Mouse (Mus musculus) neutrophil, adult 5-6 weeks (primary cell): ENCODE results near the gene Trpm3. TPM values are rescaled to one million over a fixed set of nuclear protein-coding genes. Genes with fewer than 3 reads are reported as not detected.
"Not testable (repeated sequence)": the region's sequence is repeated elsewhere in the genome, so short reads cannot be mapped to it uniquely, and the experiment has no call there.

Experiments
- ATAC-seq: fragments of 151-379, 151-347 bp; 2 replicates; pipeline ENCODE4 v1.8.0; 2017; ENCODE audit warnings: mild to moderate bottlenecking, moderate TSS enrichment; ENCODE audit not compliant: insufficient number of reproducible peaks, poor library complexity, low FRiP score, severe bottlenecking; ENCODE audit errors: extremely low read depth
- total RNA-seq: library from RNA; stranded (forward); fragments of 200-1000 nt; gene quantifications from 2 replicates; pipeline ENCODE4 v1.2.3, GENCODE M21; 2017

Trpm3 gene
- total RNA-seq, 1 experiment from 2014 or later: not detected

- no peak for ATAC-seq
These were observed 839.9 kb downstream of the Trpm3 start for GRCm38 (mm10) chr19:22978763-22979162.

- no peak for ATAC-seq
These were observed 840.3 kb downstream of the Trpm3 start for GRCm38 (mm10) chr19:22979191-22979590.

DNA sequence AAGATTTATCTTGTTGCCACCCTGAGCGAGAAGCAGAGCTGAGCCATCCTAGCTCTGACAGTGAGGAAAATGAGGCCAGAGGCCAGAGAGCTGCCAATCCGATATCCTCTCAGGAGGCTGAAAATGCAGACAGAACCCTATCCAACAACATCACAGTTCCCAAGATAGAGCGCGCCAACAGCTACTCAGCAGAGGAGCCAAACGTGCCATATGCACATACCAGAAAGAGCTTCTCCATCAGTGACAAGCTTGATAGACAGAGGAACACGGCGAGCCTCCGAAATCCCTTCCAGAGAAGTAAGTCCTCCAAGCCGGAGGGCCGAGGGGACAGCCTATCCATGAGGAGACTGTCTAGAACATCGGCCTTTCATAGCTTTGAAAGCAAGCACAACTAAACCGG lies 849.1 kb downstream of the Trpm3 start:
- no peak for ATAC-seq

DNA sequence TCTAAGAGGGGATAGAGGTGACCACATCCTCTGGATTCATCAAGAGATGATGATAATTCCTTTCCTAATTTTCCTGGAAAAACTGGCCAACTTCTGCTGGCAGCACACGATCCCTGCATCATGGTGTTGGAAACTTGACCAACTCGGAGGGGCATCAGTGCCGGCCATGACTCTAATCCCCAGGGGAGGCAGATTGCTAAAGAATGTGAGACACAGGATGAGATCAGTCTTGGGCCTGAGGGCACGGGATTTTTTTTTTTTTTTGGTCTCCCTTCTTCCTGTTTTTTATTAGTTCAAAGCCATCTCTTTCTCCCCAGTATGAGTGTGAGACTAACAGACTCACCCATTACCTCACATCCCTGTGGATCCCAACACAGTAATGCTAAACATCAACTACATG lies 855.1 kb downstream of the Trpm3 start:
- ATAC-seq: no peak

DNA sequence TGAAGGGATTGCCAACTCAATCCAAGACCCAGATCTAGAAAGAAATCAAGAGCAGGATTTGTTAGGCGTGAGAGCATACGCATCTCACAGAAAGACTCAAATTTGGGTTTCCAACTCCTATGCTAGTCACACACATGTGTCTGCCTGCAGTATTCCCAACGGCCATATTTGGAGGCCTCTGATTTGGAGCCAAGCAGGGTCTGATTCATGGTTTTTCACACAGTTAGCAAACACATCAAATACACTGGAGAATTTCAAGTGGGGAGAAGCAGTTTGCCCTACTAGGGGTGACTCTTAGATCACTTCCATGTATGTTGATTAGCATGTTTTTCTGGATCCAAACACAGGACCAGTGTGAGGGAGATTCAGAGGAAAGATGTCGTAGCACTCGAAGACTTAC lies 855.7 kb downstream of the Trpm3 start:
- ATAC-seq: no peak

- ATAC-seq: no peak
These were observed 861.4 kb downstream of the Trpm3 start for GRCm38 (mm10) chr19:23000293-23000692.

DNA sequence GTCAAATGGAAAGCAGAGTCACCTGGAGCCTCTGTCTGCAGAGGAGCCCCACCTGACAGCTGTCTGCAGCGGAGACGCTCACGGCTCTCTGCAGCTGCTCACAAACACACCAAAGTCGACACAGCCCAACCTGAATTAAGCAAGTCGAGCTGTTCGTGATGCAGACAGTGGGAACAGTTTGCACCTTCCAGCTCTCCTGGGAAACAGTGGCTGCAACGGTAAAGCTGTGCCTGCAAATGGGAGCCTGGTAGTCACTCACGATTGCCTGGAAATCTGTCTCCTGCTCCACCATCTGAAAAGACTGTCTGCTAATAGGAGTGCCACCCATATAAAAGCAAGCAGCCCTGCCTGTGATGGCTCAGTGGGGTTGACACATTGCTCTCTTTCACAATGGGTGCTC lies 865.0 kb downstream of the Trpm3 start:
- ATAC-seq: no peak

- no peak for ATAC-seq
These were observed 867.0 kb downstream of the Trpm3 start for GRCm38 (mm10) chr19:23005851-23006250.

DNA sequence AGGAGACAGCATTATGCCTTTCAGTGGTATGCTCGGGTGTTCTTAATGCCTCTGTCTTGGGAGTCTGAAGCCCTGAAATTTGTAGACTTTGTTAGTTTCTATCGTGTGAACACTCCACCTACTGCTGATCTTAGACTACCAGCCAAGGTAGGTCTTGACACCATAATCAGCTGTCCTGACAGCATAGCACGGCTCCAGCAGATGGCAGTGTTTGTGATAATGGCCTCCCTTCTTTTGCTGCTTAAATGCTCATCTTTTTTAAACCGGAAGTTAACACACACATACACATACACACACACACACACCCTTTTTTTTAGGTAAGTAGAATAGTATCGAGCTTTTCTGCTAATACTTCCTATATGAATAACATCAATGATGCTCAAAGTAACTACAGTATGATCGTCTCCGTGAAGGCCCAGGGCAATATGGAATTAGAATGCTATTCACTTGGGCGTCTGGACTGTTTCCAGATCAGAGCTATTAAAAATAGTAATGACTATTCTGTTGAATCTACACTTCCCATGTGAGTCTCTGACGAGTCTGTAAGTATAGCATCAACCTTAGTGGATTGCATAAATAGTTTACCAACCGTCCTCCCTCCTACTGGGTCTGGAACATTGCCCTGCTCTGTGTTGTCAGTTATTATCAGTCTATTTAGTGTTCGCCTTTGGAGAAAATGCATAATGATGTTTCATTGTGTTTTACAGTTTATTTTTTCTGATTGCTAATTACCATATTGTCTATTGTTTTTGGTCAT lies 867.8 kb downstream of the Trpm3 start:
- no peak for ATAC-seq

DNA sequence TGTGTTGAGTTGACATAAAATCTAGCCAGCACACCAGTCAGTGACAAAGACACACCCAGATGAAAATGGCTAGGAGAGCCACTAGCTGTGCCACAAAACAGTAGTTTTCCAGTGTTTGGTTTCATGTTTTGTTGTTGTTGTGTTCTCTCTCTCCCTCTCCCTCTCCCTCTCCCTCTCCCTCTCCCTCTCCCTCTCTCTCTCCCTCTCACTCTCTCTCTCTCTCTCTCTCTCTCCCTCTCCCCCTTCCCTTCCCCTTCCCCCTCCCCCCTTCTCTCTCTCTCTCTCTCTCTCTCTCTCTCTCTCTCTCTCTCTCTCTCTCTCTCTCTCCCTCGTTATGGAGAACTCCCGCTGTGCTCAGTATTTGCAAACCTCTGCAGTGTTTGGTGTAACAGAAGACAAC lies 874.8 kb downstream of the Trpm3 start:
- no peak for ATAC-seq

DNA sequence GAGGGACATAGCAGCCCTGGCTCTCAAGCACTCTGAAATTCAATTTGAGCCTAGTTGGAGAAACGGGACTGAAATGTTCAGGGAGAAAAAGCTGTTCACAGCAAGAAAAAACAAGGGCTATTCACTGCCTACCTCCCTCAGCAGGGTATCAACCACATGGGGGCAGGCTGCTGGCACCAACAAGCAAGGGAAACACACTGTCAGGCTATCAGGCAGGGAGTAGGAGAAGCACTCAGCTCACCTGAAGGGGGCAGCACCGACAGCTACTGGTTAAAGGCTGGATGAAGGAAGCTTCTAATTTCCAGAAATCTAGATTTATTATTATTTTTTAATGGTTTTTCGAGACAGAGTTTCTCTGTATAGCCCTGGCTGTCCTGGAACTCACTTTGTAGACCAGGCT lies 876.7 kb downstream of the Trpm3 start:
- no peak for ATAC-seq

- ATAC-seq: no peak
These were observed 879.4 kb downstream of the Trpm3 start for GRCm38 (mm10) chr19:23018186-23018727.

DNA sequence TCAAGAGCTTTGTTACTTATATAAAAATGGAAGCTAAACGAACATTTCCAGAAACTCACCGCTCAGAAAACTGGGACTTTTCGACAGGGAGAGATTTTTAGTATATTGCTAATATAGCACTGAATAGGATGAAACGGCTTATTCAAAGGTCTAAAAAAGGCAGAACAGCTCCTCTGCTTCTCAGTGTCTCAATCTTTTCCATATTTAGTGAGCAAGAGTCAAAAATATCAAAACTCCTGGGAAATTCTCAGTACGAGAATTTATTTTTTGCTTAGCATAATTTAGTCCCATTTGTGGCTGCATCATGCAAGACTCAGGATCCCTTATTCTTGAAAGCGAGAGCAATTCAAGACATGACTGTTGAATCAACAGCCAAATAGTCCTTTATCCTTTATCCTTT lies 884.1 kb downstream of the Trpm3 start:
- ATAC-seq: no peak

DNA sequence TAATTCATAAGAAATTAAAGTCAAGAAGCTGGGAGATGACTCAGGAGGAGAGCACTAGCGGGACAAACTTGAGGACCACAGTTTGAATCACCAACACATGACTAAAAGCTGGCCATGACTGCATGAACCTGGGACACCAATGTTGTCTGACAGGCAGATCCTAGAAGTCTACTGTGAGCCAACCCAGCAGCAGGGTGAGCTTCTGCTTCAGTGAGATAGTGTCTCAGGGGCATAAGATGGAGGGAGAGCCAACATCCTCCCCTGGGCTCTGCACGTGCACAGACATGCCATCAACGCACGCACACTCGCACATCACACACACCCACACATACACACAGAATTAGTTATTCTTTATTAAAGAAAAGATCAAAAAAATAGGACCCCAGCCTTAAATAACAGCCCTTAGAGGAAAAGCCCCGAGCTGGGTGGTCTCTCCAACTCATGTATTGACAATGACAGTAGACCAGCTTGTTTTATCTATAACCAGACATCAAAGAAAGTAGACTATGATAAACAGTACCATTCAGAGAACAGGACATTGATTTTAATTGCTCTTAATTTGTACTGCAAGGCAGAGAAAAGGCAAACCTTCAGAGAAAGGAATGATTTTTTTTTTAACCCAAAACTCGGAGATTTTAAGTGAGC lies 884.6 kb downstream of the Trpm3 start:
- no peak for ATAC-seq

GRCm38 (mm10) chr19:23024821-23025220 lies 886.0 kb downstream of the Trpm3 start:
- ATAC-seq: no peak

- ATAC-seq: no peak
These were observed 887.6 kb downstream of the Trpm3 start for GRCm38 (mm10) chr19:23026427-23026826.

GRCm38 (mm10) chr19:23028283-23028682 lies 889.4 kb downstream of the Trpm3 start:
- ATAC-seq: no peak

GRCm38 (mm10) chr19:23033343-23033742 lies 894.5 kb downstream of the Trpm3 start:
- ATAC-seq: not testable (repeated sequence)

DNA sequence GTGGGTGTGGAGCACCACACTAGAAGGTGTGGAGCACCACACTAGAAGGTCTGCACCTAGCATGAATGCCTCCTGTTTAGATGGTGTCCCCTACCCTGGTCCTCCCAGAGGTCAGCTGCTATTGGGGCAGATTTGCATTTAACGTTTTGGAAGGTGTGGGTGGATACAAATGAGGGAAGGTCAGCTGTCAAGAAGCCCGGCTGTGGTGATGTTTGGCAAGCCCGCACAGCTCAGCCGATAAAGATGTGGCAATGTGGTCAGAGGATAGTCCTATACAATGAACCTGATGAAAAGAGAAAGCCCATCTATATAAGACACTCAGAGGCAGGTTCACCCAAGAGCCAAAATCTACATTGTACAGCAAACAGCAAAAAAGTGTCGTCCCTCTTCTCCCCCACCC lies 895.3 kb downstream of the Trpm3 start:
- ATAC-seq: no peak

DNA sequence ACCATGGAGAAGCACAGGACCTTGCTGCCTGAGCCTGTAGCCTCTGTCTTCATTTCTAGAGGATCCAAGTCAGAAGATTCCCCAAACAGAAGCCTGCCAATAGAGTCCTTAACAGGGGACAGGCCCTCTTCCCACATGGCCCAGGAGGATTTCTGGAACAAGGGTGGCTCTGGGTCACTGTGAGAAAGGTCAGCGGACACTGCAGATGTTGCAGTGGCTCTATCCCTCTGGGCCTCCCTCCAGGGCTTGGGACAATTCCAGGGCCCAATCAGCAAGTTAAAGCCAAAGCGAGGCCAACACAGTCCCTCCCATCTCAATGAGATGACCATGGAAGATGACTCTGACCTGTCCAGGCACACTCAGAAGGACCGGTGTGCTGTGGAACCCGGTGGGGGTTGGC lies 896.1 kb downstream of the Trpm3 start:
- ATAC-seq: no peak
